Mouse (Mus musculus): ENCODE results near the gene Epsti1. TPM values are rescaled to one million over a fixed set of nuclear protein-coding genes. Genes with fewer than 3 reads are reported as not detected.

Epsti1 gene
- polyA plus RNA-seq, 1 experiment from 2014 or later, result 0.34 TPM

Other genes starting within 250 kb of the Epsti1 start
- 80.2 and 97.4 TPM in 2 replicates for gene Dnajc15, start 29.1 kb upstream of the Epsti1 start, polyA plus RNA-seq (2015; fragmentation: Nextera tagmentation; extraction: Ambion mirVana)
- gene Fam216b, start 184.8 kb downstream of the Epsti1 start, polyA plus RNA-seq (2015; fragmentation: Nextera tagmentation; extraction: Ambion mirVana), result 2.1 and 2.5 TPM in 2 replicates

All from hindbrain, embryonic 16.5 days (tissue).